Mouse (Mus musculus): Measurements from ENCODE around the gene Mrpl23.

GRCm38 (mm10) chr7:142564955-142565643 is 32.6 kb downstream of the Mrpl23 start:
- TF ChIP-seq CTCF (IDR thresholded peaks at IDR 0.05; ENCODE audit: low read depth): no peak
- TF ChIP-seq EP300 (IDR thresholded peaks at IDR 0.05; ENCODE audit: low read depth): no peak

Measured in liver, embryonic 14.5 days (tissue).